Mouse (Mus musculus) midbrain, postnatal 0 days (tissue): Measurements from ENCODE around the gene 1700024P04Rik. TPM values are rescaled to one million over a fixed set of nuclear protein-coding genes. Genes with fewer than 3 reads are reported as not detected.

Source experiments
- ATAC-seq: fragments of 200-750 bp; cut with Nextera tagmentation; 2 replicates; pipeline ENCODE4 v1.8.0; 2017; ENCODE audit warnings: moderate number of reproducible peaks, mild to moderate bottlenecking, moderate TSS enrichment, moderate library complexity; ENCODE audit not compliant: low FRiP score
- DNase-seq: peaks from one replicate; pipeline ENCODE4 v3.0.0-alpha.2; 2015; ENCODE audit warnings: low spot score
- H3K27ac ChIP-seq: fragments of 300-500 bp; sonication (generic); 2 replicates; pipeline ENCODE4 v1.5.1; 2014; ENCODE audit warnings: low read depth, mild to moderate bottlenecking, low read length, mixed read lengths
- H3K27me3 ChIP-seq: fragments of 300-500 bp; sonication (generic); 2 replicates; pipeline ENCODE4 v1.6.1; 2014; ENCODE audit warnings: low read length, control low read depth, mixed read lengths; ENCODE audit not compliant: insufficient read depth
- H3K36me3 ChIP-seq: fragments of 300-500 bp; sonication (generic); 2 replicates; pipeline ENCODE4 v1.6.1; 2014; ENCODE audit warnings: low read length, control low read depth, mixed read lengths; ENCODE audit not compliant: insufficient read depth
- H3K4me1 ChIP-seq: fragments of 300-500 bp; sonication (generic); 2 replicates; pipeline ENCODE4 v1.6.1; 2014; ENCODE audit warnings: mild to moderate bottlenecking, control low read depth, antibody characterized with exemption, low read length, mixed read lengths; ENCODE audit not compliant: insufficient read depth
- H3K4me2 ChIP-seq: fragments of 300-500 bp; sonication (generic); 2 replicates; pipeline ENCODE4 v1.6.1; 2014; ENCODE audit warnings: low read depth, mild to moderate bottlenecking, low read length, mixed read lengths; ENCODE audit not compliant: poor library complexity, severe bottlenecking
- H3K4me3 ChIP-seq: fragments of 300-500 bp; sonication (generic); 2 replicates; pipeline ENCODE4 v1.5.1; 2014; ENCODE audit warnings: low read depth, mild to moderate bottlenecking, low read length, moderate library complexity
- H3K9ac ChIP-seq: fragments of 300-500 bp; sonication (generic); replicated peaks from 2 replicates; pipeline ENCODE4 v1.6.1; 2014; ENCODE audit warnings: mild to moderate bottlenecking, low read length, moderate library complexity, mixed read lengths; ENCODE audit not compliant: poor library complexity, severe bottlenecking
- H3K9me3 ChIP-seq: fragments of 300-500 bp; sonication (generic); 2 replicates; pipeline ENCODE4 v1.6.1; 2016; ENCODE audit warnings: low read length, control low read depth
- CTCF ChIP-seq: IDR thresholded peaks from 2 replicates; pipeline ENCODE4 v1.5.1; 2016; ENCODE audit warnings: antibody characterized with exemption, mild to moderate bottlenecking
- WGBS: fragments of 180-500 bp; shearing (Covaris S2); extraction: QIAGEN DNeasy Blood & Tissue Kit; methylation state at CpG from one replicate; pipeline ENCODE4 v1.1.7; 2014; 5-methylcytosine and 5-hydroxymethylcytosine counted together
- polyA plus RNA-seq: library from polyadenylated mRNA; unstranded; fragments of >200 nt; fragmentation: Nextera tagmentation; extraction: Ambion mirVana; gene quantifications from 2 replicates; pipeline ENCODE4 v1.2.1, GENCODE M21; 2015
- total RNA-seq: library from RNA; depleted of rRNA; stranded (reverse); fragments of >200 nt; gene quantifications from 2 replicates; pipeline ENCODE4 v1.2.3, GENCODE M21; 2014

Gene 1700024P04Rik
- total and polyA plus RNA-seq, 2 experiments from 2014 or later: not detected

GRCm38 (mm10) chr13:98971641-98972040, 12.7 kb downstream of the 1700024P04Rik start:
- no peak for ATAC-seq
- Histone ChIP-seq H3K9me3 (no peaks in the 10 kb centered on the region), H3K4me3 (no peak overlapping the region), H3K27ac (no peak overlapping the region), H3K4me2 (no peak overlapping the region), H3K4me1 (no peaks in the 10 kb centered on the region), H3K36me3 (no peaks in the 10 kb centered on the region), H3K9ac (no peak overlapping the region), H3K27me3 (no peaks in the 10 kb centered on the region)
- WGBS: 82% methylated on average over 5 of the region's 5 CpGs
- TF ChIP-seq CTCF: no peak
- DNase-seq: no peak

- Histone ChIP-seq H3K9me3 (no peaks in the 10 kb centered on the region), H3K27me3 (no peaks in the 10 kb centered on the region), H3K4me2 (no peak overlapping the region), H3K4me1 (no peaks in the 10 kb centered on the region), H3K9ac (no peak overlapping the region), H3K27ac (no peak overlapping the region), H3K4me3 (no peak overlapping the region), H3K36me3 (no peaks in the 10 kb centered on the region)
- no peak for TF ChIP-seq CTCF
- ATAC-seq: no peak
- no peak for DNase-seq
- WGBS: 77% methylated on average over 4 of the region's 4 CpGs
These were observed 15.8 kb downstream of the 1700024P04Rik start for GRCm38 (mm10) chr13:98968517-98968916.

GRCm38 (mm10) chr13:98967942-98968341, 16.4 kb downstream of the 1700024P04Rik start:
- H3K36me3 ChIP-seq: no peaks in the 10 kb centered on the region
- no peaks in the 10 kb centered on the region for H3K4me1 ChIP-seq
- H3K4me3 ChIP-seq: no peak overlapping the region
- no peak for DNase-seq
- no peaks in the 10 kb centered on the region for H3K9me3 ChIP-seq
- H3K9ac ChIP-seq: no peak overlapping the region
- no peaks in the 10 kb centered on the region for H3K27me3 ChIP-seq
- no peak for TF ChIP-seq CTCF
- H3K27ac ChIP-seq: no peak overlapping the region
- H3K4me2 ChIP-seq: no peak overlapping the region
- no peak for ATAC-seq
- WGBS: 92% methylated on average over 6 of the region's 6 CpGs

GRCm38 (mm10) chr13:98966583-98966982, 17.8 kb downstream of the 1700024P04Rik start:
- H3K4me2 ChIP-seq: no peak overlapping the region
- no peak for TF ChIP-seq CTCF
- H3K4me3 ChIP-seq: no peak overlapping the region
- ATAC-seq (no peak), DNase-seq (no peak)
- no peaks in the 10 kb centered on the region for H3K9me3 ChIP-seq
- H3K9ac ChIP-seq: no peak overlapping the region
- H3K27me3 ChIP-seq: no peaks in the 10 kb centered on the region
- H3K4me1 ChIP-seq: no peaks in the 10 kb centered on the region
- WGBS: 81% methylated on average over 5 of the region's 5 CpGs
- H3K27ac ChIP-seq: no peak overlapping the region
- H3K36me3 ChIP-seq: no peaks in the 10 kb centered on the region

- DNase-seq: no peak
- H3K36me3 ChIP-seq: no peaks in the 10 kb centered on the region
- no peak for ATAC-seq
- H3K9me3 ChIP-seq: no peaks in the 10 kb centered on the region
- no peaks in the 10 kb centered on the region for H3K27me3 ChIP-seq
- no peak for TF ChIP-seq CTCF
- WGBS: 87% methylated on average over 1 of the region's 1 CpGs
- H3K9ac ChIP-seq: no peak overlapping the region
- H3K4me2 ChIP-seq: no peak overlapping the region
- H3K4me3 ChIP-seq: no peak overlapping the region
- no peak overlapping the region for H3K27ac ChIP-seq
- no peaks in the 10 kb centered on the region for H3K4me1 ChIP-seq
These were observed 20.8 kb downstream of the 1700024P04Rik start for GRCm38 (mm10) chr13:98963612-98964011.

- Histone ChIP-seq H3K27ac (no peak overlapping the region), H3K36me3 (no peaks in the 10 kb centered on the region), H3K9me3 (no peaks in the 10 kb centered on the region), H3K4me3 (no peak overlapping the region), H3K4me2 (no peak overlapping the region), H3K9ac (no peak overlapping the region), H3K4me1 (no peaks in the 10 kb centered on the region), H3K27me3 (no peaks in the 10 kb centered on the region)
- no peak for TF ChIP-seq CTCF
- no peak for ATAC-seq
- WGBS: 22% methylated on average over 2 of the region's 2 CpGs
- no peak for DNase-seq
These were observed 26.2 kb downstream of the 1700024P04Rik start for GRCm38 (mm10) chr13:98958177-98958576.

- Histone ChIP-seq H3K9ac (no peak overlapping the region), H3K4me1 (no peaks in the 10 kb centered on the region), H3K4me2 (no peak overlapping the region), H3K36me3 (no peaks in the 10 kb centered on the region), H3K4me3 (no peak overlapping the region), H3K27me3 (no peaks in the 10 kb centered on the region), H3K9me3 (no peaks in the 10 kb centered on the region), H3K27ac (no peak overlapping the region)
- WGBS: 84% methylated on average over 2 of the region's 2 CpGs
- no peak for TF ChIP-seq CTCF
- DNase-seq (no peak), ATAC-seq (no peak)
These were observed 28.2 kb downstream of the 1700024P04Rik start for GRCm38 (mm10) chr13:98956209-98956608.
